Mouse (Mus musculus): ENCODE results near the gene Nudt4.

Gene Nudt4

GRCm38 (mm10) chr10:95563851-95564845 lies at the start of gene Nudt4:
Gene Nudt4 (minus strand): TSS chr10:95564146.
- peak; percentile 73 to 76 for DNase-seq (ENCODE audit: low spot score in 2 of 2)

- DNase-seq (ENCODE audit: low spot score in 2 of 2), result no peak
Measured at GRCm38 (mm10) chr10:95611331-95611721, 47.4 kb upstream of the Nudt4 start.

GRCm38 (mm10) chr10:95610666-95611330 lies 46.9 kb upstream of the Nudt4 start:
- DNase-seq (ENCODE audit: low spot score in 2 of 2), result no peak

- no peak for DNase-seq (ENCODE audit: low spot score in 2 of 2)
Measured at GRCm38 (mm10) chr10:95604979-95605613, 41.1 kb upstream of the Nudt4 start.

GRCm38 (mm10) chr10:95600527-95600926 lies 36.6 kb upstream of the Nudt4 start:
- no peak for DNase-seq (ENCODE audit: low spot score in 2 of 2)

GRCm38 (mm10) chr10:95599740-95600139 lies 35.8 kb upstream of the Nudt4 start:
- DNase-seq (ENCODE audit: low spot score in 2 of 2), result no peak

- no peak for DNase-seq (ENCODE audit: low spot score in 2 of 2)
Measured at GRCm38 (mm10) chr10:95598056-95598587, 34.2 kb upstream of the Nudt4 start.

- DNase-seq (ENCODE audit: low spot score in 2 of 2), result no peak
Measured at GRCm38 (mm10) chr10:95595852-95596639, 32.1 kb upstream of the Nudt4 start.

- no peak for DNase-seq (ENCODE audit: low spot score in 2 of 2)
Measured at GRCm38 (mm10) chr10:95594414-95594813, 30.5 kb upstream of the Nudt4 start.

- no peak for DNase-seq (ENCODE audit: low spot score in 2 of 2)
Measured at GRCm38 (mm10) chr10:95591257-95591656, 27.3 kb upstream of the Nudt4 start.

GRCm38 (mm10) chr10:95590196-95590595 lies 26.2 kb upstream of the Nudt4 start:
- no peak for DNase-seq (ENCODE audit: low spot score in 2 of 2)

- DNase-seq (ENCODE audit: low spot score in 2 of 2), result no peak
Measured at GRCm38 (mm10) chr10:95589196-95589595, 25.2 kb upstream of the Nudt4 start.

GRCm38 (mm10) chr10:95587509-95588220 lies 23.7 kb upstream of the Nudt4 start:
- no peak for DNase-seq (ENCODE audit: low spot score in 2 of 2)

GRCm38 (mm10) chr10:95585554-95585953 lies 21.6 kb upstream of the Nudt4 start:
- no peak for DNase-seq (ENCODE audit: low spot score in 2 of 2)

GRCm38 (mm10) chr10:95577567-95577950 lies 13.6 kb upstream of the Nudt4 start:
- no peak for DNase-seq (ENCODE audit: low spot score in 2 of 2)

- DNase-seq (ENCODE audit: low spot score in 2 of 2), result no peak
Measured at GRCm38 (mm10) chr10:95576876-95577566, 13.1 kb upstream of the Nudt4 start.

- no peak for DNase-seq (ENCODE audit: low spot score in 2 of 2)
Measured at GRCm38 (mm10) chr10:95575839-95576380, 12.0 kb upstream of the Nudt4 start.

GRCm38 (mm10) chr10:95574994-95575393 lies 11.0 kb upstream of the Nudt4 start:
- no peak for DNase-seq (ENCODE audit: low spot score in 2 of 2)

- DNase-seq (ENCODE audit: low spot score in 2 of 2), result no peak
Measured at GRCm38 (mm10) chr10:95569441-95569840, 5.5 kb upstream of the Nudt4 start.

GRCm38 (mm10) chr10:95568016-95568415 lies 4.1 kb upstream of the Nudt4 start:
- DNase-seq (ENCODE audit: low spot score in 2 of 2), result no peak

Data from right cerebral cortex, postnatal 36 days (tissue).